Mouse (Mus musculus) A20 (cell line): Measurements from ENCODE around the gene Clcn2.
"Not testable (repeated sequence)": the region's sequence is repeated elsewhere in the genome, so short reads cannot be mapped to it uniquely, and the experiment has no call there.

ENCODE experiments used
- DNase-seq: peaks from one replicate; pipeline ENCODE4 v3.0.0-alpha.2; 2011; ENCODE audit warnings: low read depth, low spot score

Gene Clcn2

GRCm38 (mm10) chr16:20701729-20702521 is 15.6 kb downstream of the Clcn2 start:
- no peak for DNase-seq

- no peak for DNase-seq
These were observed 16.2 kb downstream of the Clcn2 start for GRCm38 (mm10) chr16:20701316-20701715.

DNA sequence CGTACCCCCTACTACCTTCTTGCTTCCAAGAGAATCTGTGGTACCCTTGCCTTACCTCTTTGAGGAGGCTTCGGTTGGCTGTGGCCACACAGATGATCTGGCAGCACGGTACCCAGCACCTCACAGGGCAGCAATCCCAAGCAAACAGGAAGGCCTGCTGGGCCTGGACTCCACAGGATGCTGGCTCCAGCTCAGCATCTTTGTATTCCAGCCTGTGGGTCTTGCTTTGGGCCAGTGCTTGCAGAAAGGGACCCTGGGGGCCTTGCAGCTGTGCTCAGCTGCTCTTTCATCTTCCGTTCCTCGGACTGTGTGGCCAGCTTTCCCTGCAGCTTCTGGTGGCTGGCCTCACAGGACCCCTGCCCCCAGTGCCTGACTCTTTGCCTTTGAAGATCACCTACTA is 17.5 kb downstream of the Clcn2 start:
- no peak for DNase-seq

GRCm38 (mm10) chr16:20699266-20699665 is 18.3 kb downstream of the Clcn2 start:
- DNase-seq = no peak

- no peak for DNase-seq
These were observed 21.8 kb downstream of the Clcn2 start for GRCm38 (mm10) chr16:20695622-20696323.

- no peak for DNase-seq
These were observed 22.8 kb downstream of the Clcn2 start for GRCm38 (mm10) chr16:20694781-20695180.

- DNase-seq = no peak
These were observed 24.3 kb downstream of the Clcn2 start, which contains the start of gene Fam131a for GRCm38 (mm10) chr16:20693111-20693701. TSS of gene Fam131a (plus strand) at chr16:20693241.

DNA sequence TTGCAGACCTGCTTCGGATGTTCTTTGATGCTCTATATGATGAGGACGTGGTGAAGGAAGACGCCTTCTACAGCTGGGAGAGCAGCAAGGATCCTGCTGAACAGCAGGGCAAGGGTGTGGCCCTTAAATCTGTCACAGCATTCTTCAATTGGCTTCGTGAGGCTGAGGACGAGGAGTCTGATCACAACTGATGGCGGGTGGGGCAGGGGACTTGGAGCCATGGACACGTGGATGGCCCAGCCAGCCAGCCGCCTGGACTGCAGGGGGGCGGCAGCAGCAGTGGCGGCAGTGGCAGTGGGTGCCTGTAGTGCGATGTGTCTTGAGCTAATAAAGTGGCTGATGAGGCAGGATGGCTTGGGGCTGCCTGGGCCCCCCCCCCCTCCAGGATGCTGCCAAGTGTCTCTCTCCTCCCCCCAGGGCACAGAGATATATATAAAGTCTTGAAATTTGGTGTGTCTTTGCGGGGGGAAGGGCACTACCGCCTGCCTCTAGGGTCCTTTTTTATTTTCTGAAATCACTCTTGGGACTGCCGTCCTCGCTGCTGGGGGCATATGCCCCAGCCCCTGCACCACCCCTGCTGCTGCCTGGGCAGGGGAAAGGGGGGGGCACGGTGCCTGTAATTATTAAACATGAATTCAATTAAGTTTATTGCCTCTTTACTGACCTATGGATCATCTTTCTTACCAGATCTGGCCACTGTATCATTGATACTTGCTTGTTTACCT is 25.1 kb downstream of the Clcn2 start:
- no peak for DNase-seq

DNA sequence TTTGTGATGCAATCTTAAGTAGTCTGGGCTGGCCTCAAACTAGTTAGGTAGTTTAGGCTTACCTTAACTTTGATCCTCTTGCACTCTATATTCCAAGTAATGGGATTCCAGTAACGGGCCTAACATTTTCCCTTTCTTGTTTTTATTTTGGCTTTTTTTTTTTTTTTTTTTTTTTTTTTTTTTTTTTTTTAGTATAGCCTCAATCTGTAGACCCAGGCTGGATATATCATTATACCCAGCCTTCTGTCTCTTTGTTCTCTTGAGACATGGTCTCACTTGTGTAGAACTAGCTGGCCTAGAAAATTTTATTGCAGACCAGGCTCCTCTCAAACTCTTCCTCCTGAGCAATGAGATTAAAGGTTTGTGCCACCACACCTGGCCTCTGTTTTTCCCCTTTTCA is 25.9 kb downstream of the Clcn2 start:
- DNase-seq = no peak

DNA sequence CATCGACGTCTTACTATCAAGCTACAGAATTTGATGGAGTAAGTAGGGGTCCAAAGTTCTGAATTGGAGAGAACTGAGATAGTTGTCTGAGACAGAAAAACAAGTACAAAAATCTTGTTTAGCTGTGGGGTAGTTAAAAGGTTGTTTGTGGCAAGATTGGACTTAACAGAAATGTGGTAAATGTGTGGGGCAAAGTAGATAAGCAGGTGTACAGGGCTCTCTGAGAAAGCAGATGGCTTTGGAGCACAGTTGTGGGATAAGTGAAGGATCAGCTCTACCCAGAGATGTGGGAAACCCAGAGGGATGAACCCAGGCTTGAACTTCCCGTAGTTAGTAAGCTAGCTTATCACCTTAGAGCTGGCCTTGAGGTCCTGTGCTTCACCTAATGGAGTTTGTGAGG is 26.8 kb downstream of the Clcn2 start:
- no peak for DNase-seq

DNA sequence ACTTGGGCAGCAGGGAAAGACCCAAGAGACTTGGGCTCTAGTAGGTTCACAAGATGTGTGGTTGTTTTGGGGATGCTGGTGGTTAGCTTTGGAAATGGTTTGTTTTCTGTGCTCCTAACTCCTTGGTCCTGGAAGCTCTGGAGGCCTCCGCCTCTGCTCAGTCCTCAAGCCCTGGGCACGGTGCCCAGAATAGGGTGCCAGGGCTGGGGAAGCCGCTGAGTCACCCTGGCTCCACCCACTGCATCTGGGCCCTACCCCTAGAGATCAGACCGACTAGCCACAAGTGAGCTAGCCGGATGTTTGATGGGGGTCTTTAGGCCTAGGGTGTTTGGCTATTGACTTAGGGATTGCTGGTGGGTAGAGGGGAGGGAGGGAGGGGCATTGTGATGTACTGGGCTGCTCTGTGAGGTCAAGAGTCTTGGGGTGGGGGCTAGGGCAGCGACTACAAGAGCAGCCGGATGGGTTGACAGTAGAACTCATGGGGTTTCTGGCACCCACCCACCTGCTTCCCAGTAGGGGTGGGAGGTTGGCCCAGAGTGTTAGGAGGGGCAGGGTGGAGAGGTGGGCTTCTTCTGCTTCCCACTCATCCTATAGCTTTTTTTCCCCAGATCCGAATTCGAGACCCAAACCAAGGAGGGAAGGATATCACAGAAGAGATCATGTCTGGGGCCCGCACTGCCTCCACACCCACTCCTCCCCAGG is 39.4 kb downstream of the Clcn2 start:
- no peak for DNase-seq

DNA sequence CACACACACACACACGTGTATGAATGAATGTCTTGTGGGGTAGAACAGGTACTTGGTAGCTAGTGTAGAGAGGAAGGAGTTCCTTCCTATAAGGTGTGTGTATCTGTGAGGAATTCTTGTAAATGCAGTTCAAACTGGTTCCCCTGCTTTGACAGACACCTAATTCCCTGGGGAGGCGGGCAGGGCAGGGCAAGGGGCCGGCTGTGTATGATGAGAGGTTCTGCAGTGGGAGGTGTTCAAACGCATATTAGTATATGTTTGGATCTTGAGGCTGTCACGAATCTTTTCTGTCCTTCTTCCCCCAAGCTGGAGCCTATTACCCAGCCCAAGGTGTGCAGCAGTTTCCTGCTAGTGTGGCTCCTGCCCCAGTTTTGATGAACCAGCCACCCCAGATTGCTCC is 40.2 kb downstream of the Clcn2 start:
- DNase-seq = no peak

DNA sequence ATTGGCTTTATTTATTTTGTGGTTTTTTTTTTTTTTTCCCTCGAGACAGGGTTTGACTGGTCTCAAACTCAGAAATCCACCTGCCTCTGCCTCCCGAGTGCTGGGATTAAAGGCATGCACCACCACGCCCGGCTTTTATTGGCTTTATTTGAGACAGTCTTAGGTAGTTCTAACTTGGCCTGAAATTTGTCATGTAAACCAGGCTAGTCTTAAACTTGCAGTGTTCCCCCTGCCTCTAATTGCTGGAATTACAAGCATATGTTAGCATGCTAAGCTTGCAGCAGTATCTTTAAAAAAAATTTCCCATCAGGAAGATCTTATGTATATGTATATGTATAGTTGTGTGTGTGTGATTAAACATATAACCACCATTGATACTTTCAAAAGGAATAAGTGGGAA is 40.8 kb downstream of the Clcn2 start:
- no peak for DNase-seq

- DNase-seq = no peak
These were observed 42.3 kb downstream of the Clcn2 start for GRCm38 (mm10) chr16:20675213-20675612.

GRCm38 (mm10) chr16:20673706-20674303 is 43.7 kb downstream of the Clcn2 start:
- peak; percentile 59 for DNase-seq

GRCm38 (mm10) chr16:20672965-20673705 is 44.4 kb downstream of the Clcn2 start:
- DNase-seq = peak; percentile 34

DNA sequence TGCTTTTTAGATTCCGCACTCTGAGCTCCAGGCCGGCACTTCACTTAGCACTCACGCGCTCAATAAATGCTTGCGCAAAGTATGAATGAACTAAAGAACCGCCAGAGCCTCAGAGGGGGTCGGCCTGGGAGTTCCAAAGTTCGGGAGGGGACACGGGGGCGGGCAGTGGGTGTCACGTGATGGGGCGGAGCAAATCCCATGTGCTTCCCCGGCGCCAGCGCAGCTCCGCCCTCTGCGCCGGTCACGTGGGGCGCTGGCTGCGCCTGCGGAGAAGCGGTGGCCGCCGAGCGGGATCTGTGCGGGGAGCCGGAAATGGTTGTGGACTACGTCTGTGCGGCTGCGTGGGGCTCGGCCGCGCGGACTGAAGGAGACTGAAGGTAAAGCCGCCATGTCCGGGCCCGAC is 45.0 kb downstream of the Clcn2 start:
- DNase-seq = peak; percentile 97

GRCm38 (mm10) chr16:20671886-20672285 is 45.7 kb downstream of the Clcn2 start:
- DNase-seq = peak; percentile 77

DNA sequence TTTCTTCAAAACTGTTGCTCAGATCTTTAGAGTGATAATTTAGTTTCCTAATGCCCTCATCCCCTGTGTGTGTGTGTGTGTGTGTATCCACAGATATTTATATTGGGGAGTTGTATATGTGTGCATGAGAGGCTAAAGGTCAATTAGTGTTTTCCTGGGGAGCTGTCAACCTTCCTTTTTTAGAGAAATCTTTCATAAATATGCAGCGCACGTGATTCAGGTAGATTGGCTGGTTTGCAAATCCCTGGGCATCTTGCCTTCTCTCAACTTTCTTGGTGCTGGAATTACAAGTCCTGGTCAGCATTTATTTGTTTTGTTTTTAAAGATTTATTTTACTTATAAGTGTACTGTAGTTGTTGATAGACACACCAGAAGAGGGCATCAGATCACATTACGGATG is 47.3 kb downstream of the Clcn2 start:
- DNase-seq = no peak

GRCm38 (mm10) chr16:20668013-20668412 is 49.5 kb downstream of the Clcn2 start, which contains the start of gene Eif4g1:
TSS of gene Eif4g1 (plus strand) at chr16:20668313.
- not testable (repeated sequence) for DNase-seq
